Mouse (Mus musculus): ENCODE measurements around the gene Pias1.

Pias1 gene

GRCm38 (mm10) chr9:62854483-62854882, 133.2 kb downstream of the Pias1 start:
- DNase-seq = no peak

GRCm38 (mm10) chr9:62851571-62851970, 136.2 kb downstream of the Pias1 start:
- DNase-seq = no peak

GRCm38 (mm10) chr9:62848641-62849040, 139.1 kb downstream of the Pias1 start:
- DNase-seq = no peak

GRCm38 (mm10) chr9:62847694-62848093, 140.0 kb downstream of the Pias1 start:
- peak; percentile 77 for DNase-seq

GRCm38 (mm10) chr9:62844461-62844860, 143.3 kb downstream of the Pias1 start:
- DNase-seq = no peak

- DNase-seq = no peak
Measured at GRCm38 (mm10) chr9:62843356-62844024, 144.2 kb downstream of the Pias1 start.

- no peak for DNase-seq
Measured at GRCm38 (mm10) chr9:62839172-62839770, 148.5 kb downstream of the Pias1 start.

GRCm38 (mm10) chr9:62838506-62839171, 149.1 kb downstream of the Pias1 start, which contains the start of gene Cln6:
Cln6 (plus strand) TSS chr9:62838785.
- peak; percentile 64 for DNase-seq

- DNase-seq = no peak
Measured at GRCm38 (mm10) chr9:62838146-62838505, 149.6 kb downstream of the Pias1 start.

GRCm38 (mm10) chr9:62837611-62838010, 150.1 kb downstream of the Pias1 start:
- DNase-seq = no peak

GRCm38 (mm10) chr9:62835705-62836446, 151.8 kb downstream of the Pias1 start:
- DNase-seq = no peak

GRCm38 (mm10) chr9:62834906-62835305, 152.8 kb downstream of the Pias1 start:
- DNase-seq = no peak

GRCm38 (mm10) chr9:62829877-62830276, 157.8 kb downstream of the Pias1 start:
- DNase-seq = no peak

GRCm38 (mm10) chr9:62828662-62829086, 159.1 kb downstream of the Pias1 start:
- peak; percentile 91 for DNase-seq

Data from cerebellum, adult 11 months (tissue).